Mouse (Mus musculus) stomach, embryonic 15.5 days (tissue): Measurements from ENCODE around the gene Bmp4. TPM values are rescaled to one million over a fixed set of nuclear protein-coding genes. Genes with fewer than 3 reads are reported as not detected.

Experiments
- ATAC-seq: fragments of 200-750 bp; cut with Nextera tagmentation; 2 replicates; pipeline ENCODE4 v1.8.0; 2017; ENCODE audit warnings: low read depth, moderate number of reproducible peaks, moderate TSS enrichment; ENCODE audit not compliant: insufficient read depth, low FRiP score
- H3K27ac ChIP-seq: fragments of 300-500 bp; sonication (generic); 2 replicates; pipeline ENCODE4 v1.5.1; 2015; ENCODE audit warnings: mild to moderate bottlenecking, inconsistent platforms
- H3K27me3 ChIP-seq: fragments of 300-500 bp; sonication (generic); replicated peaks from 2 replicates; pipeline ENCODE4 v1.6.1; 2015; ENCODE audit warnings: inconsistent platforms
- H3K36me3 ChIP-seq: fragments of 300-500 bp; sonication (generic); 2 replicates; pipeline ENCODE4 v1.6.1; 2015; ENCODE audit warnings: inconsistent platforms
- H3K4me1 ChIP-seq: fragments of 300-500 bp; sonication (generic); 2 replicates; pipeline ENCODE4 v1.6.1; 2015; ENCODE audit warnings: inconsistent platforms
- H3K4me2 ChIP-seq: fragments of 300-500 bp; sonication (generic); 2 replicates; pipeline ENCODE4 v1.6.1; 2015; ENCODE audit warnings: mild to moderate bottlenecking, inconsistent platforms
- H3K4me3 ChIP-seq: fragments of 300-500 bp; sonication (generic); replicated peaks from 2 replicates; pipeline ENCODE4 v1.5.1; 2015; ENCODE audit warnings: inconsistent platforms
- H3K9ac ChIP-seq: fragments of 300-500 bp; sonication (generic); 2 replicates; pipeline ENCODE4 v1.6.1; 2015; ENCODE audit warnings: inconsistent platforms
- H3K9me3 ChIP-seq: fragments of 300-500 bp; sonication (generic); 2 replicates; pipeline ENCODE4 v1.6.1; 2016; ENCODE audit warnings: inconsistent platforms
- WGBS: fragments of 180-500 bp; shearing (Covaris S2); methylation state at CpG from one replicate; pipeline ENCODE4 v1.1.7; 2015; 5-methylcytosine and 5-hydroxymethylcytosine counted together
- polyA plus RNA-seq: library from polyadenylated mRNA; unstranded; fragments of >200 nt; fragmentation: Nextera tagmentation; extraction: Ambion mirVana; gene quantifications from 2 replicates; pipeline ENCODE4 v1.2.1, GENCODE M21; 2015

Gene Bmp4
- polyA plus RNA-seq, 1 experiment from 2014 or later: 58.1 TPM

GRCm38 (mm10) chr14:46384946-46385691 is 5.3 kb downstream of the Bmp4 start:
- Histone ChIP-seq H3K27me3 (peaks cover 17% of the 10 kb centered on the region), H3K36me3 (no peaks in the 10 kb centered on the region), H3K4me2 (peak overlapping the region; percentile 82), H3K9ac (peak overlapping the region; percentile 10; the same call in 1 of the 2 replicates), H3K27ac (0 out of 2 replicates have a peak overlapping the region, but pooled peaks have one; percentile 11), H3K9me3 (no peaks in the 10 kb centered on the region), H3K4me3 (peak overlapping the region; percentile 59), H3K4me1 (peaks cover 17% of the 10 kb centered on the region; the same call in 1 of the 2 replicates)
- no peak for ATAC-seq
- WGBS: 15% methylated on average over 14 of the region's 14 CpGs

DNA sequence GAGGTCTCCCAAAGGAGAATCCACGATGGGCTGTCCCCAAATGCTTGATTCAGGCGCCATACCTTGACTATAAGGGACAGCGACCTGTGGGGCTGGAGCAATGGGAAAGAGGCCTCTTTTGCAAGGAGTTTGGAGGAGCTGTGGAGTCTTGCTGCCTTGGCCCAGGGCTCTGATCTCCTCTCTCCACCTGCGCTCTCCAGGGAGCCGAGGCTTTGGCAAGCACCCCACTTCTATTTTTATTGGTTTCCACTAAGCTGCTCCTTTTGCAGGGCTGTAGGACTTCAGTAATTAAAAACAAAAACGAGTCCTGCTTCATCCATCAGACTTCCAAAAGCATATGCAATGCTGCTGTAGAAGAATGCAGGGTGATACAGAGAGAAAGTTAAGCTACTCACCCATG is 9.0 kb downstream of the Bmp4 start:
- H3K9me3 ChIP-seq: no peaks in the 10 kb centered on the region
- no peak for ATAC-seq

GRCm38 (mm10) chr14:46380286-46380721 is 10.2 kb downstream of the Bmp4 start:
- WGBS: 18% methylated on average over 31 of the region's 31 CpGs
- Histone ChIP-seq H3K9me3 (no peaks in the 10 kb centered on the region), H3K9ac (no peak overlapping the region), H3K36me3 (no peaks in the 10 kb centered on the region), H3K4me3 (peak overlapping the region; percentile 19), H3K27me3 (no peaks in the 10 kb centered on the region), H3K4me2 (peak overlapping the region; percentile 54), H3K27ac (no peak overlapping the region), H3K4me1 (peaks cover 8% of the 10 kb centered on the region; the same call in 1 of the 2 replicates)
- peak; percentile 53; the same call in 1 of the 2 replicates for ATAC-seq

More for the DNA sequence above, 9.0 kb downstream of the Bmp4 start:
- no peaks in the 10 kb centered on the region for H3K36me3 ChIP-seq
- WGBS: 60% methylated on average over 6 of the region's 6 CpGs
- H3K27me3 ChIP-seq: no peaks in the 10 kb centered on the region
- peaks cover 12% of the 10 kb centered on the region; the same call in 1 of the 2 replicates for H3K4me1 ChIP-seq
- no peak overlapping the region for H3K4me2 ChIP-seq
- H3K27ac ChIP-seq: no peak overlapping the region
- H3K4me3 ChIP-seq: no peak overlapping the region
- no peak overlapping the region for H3K9ac ChIP-seq

DNA sequence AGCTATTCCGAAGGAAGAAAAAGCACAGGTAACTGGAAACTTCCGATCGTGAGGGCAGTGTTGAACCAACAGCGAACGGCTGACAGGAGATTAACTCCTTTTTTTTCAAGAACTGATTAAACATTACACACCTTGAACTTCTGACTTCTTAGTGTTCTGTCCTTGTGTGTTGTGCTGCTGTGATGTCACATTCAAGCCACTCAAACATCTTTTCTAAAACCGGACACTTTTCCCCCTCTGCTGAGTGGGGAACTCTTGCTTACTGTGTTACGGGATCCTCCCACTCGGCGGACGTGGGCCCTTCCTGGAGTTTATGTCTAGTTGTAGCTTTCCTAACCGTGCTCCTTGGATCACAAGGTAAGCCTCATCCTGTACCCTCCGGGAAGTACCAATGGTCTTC is 11.2 kb downstream of the Bmp4 start, which contains the start of gene Gm15217:
Gene Gm15217 (plus strand): TSS at position 130 of the 400 bp plus-strand sequence.
- H3K9me3 ChIP-seq: no peaks in the 10 kb centered on the region
- H3K9ac ChIP-seq: no peak within 1 kb of the TSS
- H3K4me1 ChIP-seq: peaks cover 8% of the 10 kb centered on the region; the same call in 1 of the 2 replicates
- no peak within 1 kb of the TSS for H3K27ac ChIP-seq
- H3K27me3 ChIP-seq: no peaks in the 10 kb centered on the region
- peak within 1 kb of the TSS; percentile 54 for H3K4me2 ChIP-seq
- H3K4me3 ChIP-seq: peak within 1 kb of the TSS; percentile 19
- 64% methylated on average over 12 of the region's 12 CpGs for WGBS
- ATAC-seq: no peak
- no peaks in the 10 kb centered on the region for H3K36me3 ChIP-seq

DNA sequence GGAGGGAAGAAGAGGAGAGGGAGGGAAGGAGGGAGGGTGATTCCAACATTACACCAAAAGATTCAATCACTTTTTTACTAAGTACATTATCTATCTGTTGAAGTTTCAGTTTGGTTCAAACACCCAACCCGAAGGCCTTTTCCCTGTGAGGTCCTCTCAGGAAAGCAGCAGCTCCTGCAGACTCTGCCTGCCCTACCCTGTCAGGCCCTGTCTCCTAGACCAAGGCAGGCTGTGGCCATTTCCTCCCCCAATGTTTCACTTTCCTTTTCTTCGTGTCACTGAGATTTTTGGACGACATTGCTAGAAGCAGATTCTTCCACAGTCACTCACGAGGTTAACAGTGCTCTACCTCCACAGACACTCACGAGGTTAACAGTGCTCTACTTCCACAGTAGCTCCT is 14.7 kb downstream of the Bmp4 start:
- Histone ChIP-seq H3K4me1 (peaks cover 5% of the 10 kb centered on the region; the same call in 1 of the 2 replicates), H3K9ac (no peak overlapping the region), H3K4me2 (no peak overlapping the region), H3K36me3 (no peaks in the 10 kb centered on the region), H3K27ac (no peak overlapping the region), H3K27me3 (no peaks in the 10 kb centered on the region), H3K4me3 (no peak overlapping the region), H3K9me3 (no peaks in the 10 kb centered on the region)
- no peak for ATAC-seq
- 75% methylated on average over 5 of the region's 5 CpGs for WGBS

GRCm38 (mm10) chr14:46372452-46372851 is 18.0 kb downstream of the Bmp4 start:
- Histone ChIP-seq H3K4me1 (no peaks in the 10 kb centered on the region), H3K36me3 (no peaks in the 10 kb centered on the region), H3K4me3 (no peak overlapping the region), H3K27me3 (no peaks in the 10 kb centered on the region), H3K4me2 (no peak overlapping the region), H3K27ac (no peak overlapping the region), H3K9me3 (no peaks in the 10 kb centered on the region), H3K9ac (no peak overlapping the region)
- ATAC-seq: no peak
- 27% methylated on average over 9 of the region's 9 CpGs for WGBS

DNA sequence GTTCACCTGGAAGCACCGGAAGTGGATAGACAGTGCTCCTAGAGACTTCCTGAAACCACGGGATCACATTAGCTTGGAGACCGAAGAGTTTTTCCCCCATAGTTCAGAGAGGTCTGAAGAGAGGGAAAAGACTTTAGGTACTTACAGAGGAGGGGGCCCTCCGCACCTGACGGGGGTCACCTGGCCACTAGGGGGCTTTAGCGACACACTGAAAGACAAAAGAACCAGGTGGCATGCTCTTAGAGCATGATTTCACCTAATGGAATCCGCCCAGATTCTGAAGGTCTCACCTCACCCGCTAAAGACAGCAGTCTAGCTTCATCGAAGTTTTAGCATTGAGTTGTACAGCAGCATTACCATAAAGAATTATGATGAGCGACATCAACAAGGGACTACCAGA is 27.3 kb downstream of the Bmp4 start:
- WGBS: 36% methylated on average over 10 of the region's 10 CpGs
- no peak overlapping the region for H3K4me2 ChIP-seq
- H3K9ac ChIP-seq: no peak overlapping the region
- no peak overlapping the region for H3K27ac ChIP-seq
- no peak for ATAC-seq
- no peaks in the 10 kb centered on the region for H3K36me3 ChIP-seq
- H3K9me3 ChIP-seq: no peaks in the 10 kb centered on the region
- H3K27me3 ChIP-seq: no peaks in the 10 kb centered on the region
- no peak overlapping the region for H3K4me3 ChIP-seq
- H3K4me1 ChIP-seq: no peaks in the 10 kb centered on the region

DNA sequence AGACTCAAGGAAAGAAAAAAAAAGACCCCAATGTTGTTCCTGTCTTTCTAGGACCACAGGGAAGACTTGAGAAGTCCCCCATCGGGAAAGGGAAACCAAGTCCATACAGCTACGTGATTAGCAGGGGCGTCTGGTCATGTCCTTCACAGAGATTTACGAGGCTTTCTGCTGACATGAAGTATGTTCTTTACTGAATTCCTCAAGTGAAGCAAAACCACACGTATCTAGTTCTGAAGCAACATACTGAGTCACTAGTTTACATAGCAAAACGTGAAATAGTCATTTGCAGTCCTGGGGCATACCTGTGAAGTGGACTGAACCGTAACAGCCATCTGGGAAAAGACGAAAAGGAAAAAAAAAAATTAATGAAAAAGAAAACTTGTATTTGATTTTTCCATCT is 32.8 kb downstream of the Bmp4 start:
- Histone ChIP-seq H3K4me3 (no peak overlapping the region), H3K36me3 (no peaks in the 10 kb centered on the region), H3K9ac (no peak overlapping the region), H3K27ac (no peak overlapping the region), H3K9me3 (no peaks in the 10 kb centered on the region), H3K4me2 (no peak overlapping the region), H3K27me3 (no peaks in the 10 kb centered on the region), H3K4me1 (no peaks in the 10 kb centered on the region)
- 69% methylated on average over 8 of the region's 8 CpGs for WGBS
- no peak for ATAC-seq

- Histone ChIP-seq H3K36me3 (no peaks in the 10 kb centered on the region), H3K9ac (no peak overlapping the region), H3K4me3 (no peak overlapping the region), H3K9me3 (no peaks in the 10 kb centered on the region), H3K4me2 (no peak overlapping the region), H3K27ac (no peak overlapping the region), H3K27me3 (no peaks in the 10 kb centered on the region), H3K4me1 (no peaks in the 10 kb centered on the region)
- no peak for ATAC-seq
- 77% methylated on average over 7 of the region's 7 CpGs for WGBS
Measured at GRCm38 (mm10) chr14:46357286-46357685, 33.2 kb downstream of the Bmp4 start.

GRCm38 (mm10) chr14:46344750-46345149 is 45.7 kb downstream of the Bmp4 start:
- H3K9ac ChIP-seq: no peak overlapping the region
- H3K4me1 ChIP-seq: no peaks in the 10 kb centered on the region
- no peak overlapping the region for H3K4me3 ChIP-seq
- no peaks in the 10 kb centered on the region for H3K27me3 ChIP-seq
- H3K27ac ChIP-seq: no peak overlapping the region
- ATAC-seq: no peak
- no peaks in the 10 kb centered on the region for H3K9me3 ChIP-seq
- no peaks in the 10 kb centered on the region for H3K36me3 ChIP-seq
- H3K4me2 ChIP-seq: no peak overlapping the region

GRCm38 (mm10) chr14:46338801-46339200 is 51.7 kb downstream of the Bmp4 start:
- no peaks in the 10 kb centered on the region for H3K9me3 ChIP-seq
- no peak overlapping the region for H3K4me3 ChIP-seq
- no peaks in the 10 kb centered on the region for H3K36me3 ChIP-seq
- H3K4me2 ChIP-seq: no peak overlapping the region
- H3K9ac ChIP-seq: no peak overlapping the region
- no peak overlapping the region for H3K27ac ChIP-seq
- no peaks in the 10 kb centered on the region for H3K27me3 ChIP-seq
- WGBS: 77% methylated on average over 11 of the region's 11 CpGs
- no peak for ATAC-seq
- H3K4me1 ChIP-seq: no peaks in the 10 kb centered on the region
